Mouse (Mus musculus) neural tube, embryonic 12.5 days (tissue): ENCODE measurements around the gene Esp16. TPM values are rescaled to one million over a fixed set of nuclear protein-coding genes. Genes with fewer than 3 reads are reported as not detected.
"Not testable (repeated sequence)": the region's sequence is repeated elsewhere in the genome, so short reads cannot be mapped to it uniquely, and the experiment has no call there.

Source experiments
- ATAC-seq: fragments of 200-750 bp; cut with Nextera tagmentation; 2 replicates; pipeline ENCODE4 v1.8.0; 2017; ENCODE audit warnings: low read depth, mild to moderate bottlenecking, moderate TSS enrichment, moderate library complexity; ENCODE audit not compliant: low FRiP score
- H3K27ac ChIP-seq: fragments of 300-500 bp; sonication (generic); 2 replicates; pipeline ENCODE4 v1.5.1; 2016
- H3K27me3 ChIP-seq: fragments of 300-500 bp; sonication (generic); replicated peaks from 2 replicates; pipeline ENCODE4 v1.6.1; 2016; ENCODE audit warnings: mild to moderate bottlenecking
- H3K36me3 ChIP-seq: fragments of 300-500 bp; sonication (generic); 2 replicates; pipeline ENCODE4 v1.6.1; 2016; ENCODE audit warnings: mild to moderate bottlenecking
- H3K4me1 ChIP-seq: fragments of 300-500 bp; sonication (generic); 2 replicates; pipeline ENCODE4 v1.6.1; 2016
- H3K4me2 ChIP-seq: fragments of 300-500 bp; sonication (generic); replicated peaks from 2 replicates; pipeline ENCODE4 v1.6.1; 2016; ENCODE audit warnings: mild to moderate bottlenecking
- H3K4me3 ChIP-seq: fragments of 300-500 bp; sonication (generic); 2 replicates; pipeline ENCODE4 v1.5.1; 2016
- H3K9ac ChIP-seq: fragments of 300-500 bp; sonication (generic); 2 replicates; pipeline ENCODE4 v1.6.1; 2016; ENCODE audit warnings: mild to moderate bottlenecking
- H3K9me3 ChIP-seq: fragments of 300-500 bp; sonication (generic); 2 replicates; pipeline ENCODE4 v1.6.1; 2016; ENCODE audit warnings: mild to moderate bottlenecking
- WGBS: fragments of 180-500 bp; shearing (Covaris S2); methylation state at CpG from one replicate; pipeline ENCODE4 v1.1.7; 2016; 5-methylcytosine and 5-hydroxymethylcytosine counted together
- polyA plus RNA-seq: library from polyadenylated mRNA; unstranded; fragments of >200 nt; fragmentation: Nextera tagmentation; extraction: Ambion mirVana; gene quantifications from 2 replicates; pipeline ENCODE4 v1.2.1, GENCODE M21; 2016

The Esp16 gene
- not detected in 2 replicates for polyA plus RNA-seq

DNA sequence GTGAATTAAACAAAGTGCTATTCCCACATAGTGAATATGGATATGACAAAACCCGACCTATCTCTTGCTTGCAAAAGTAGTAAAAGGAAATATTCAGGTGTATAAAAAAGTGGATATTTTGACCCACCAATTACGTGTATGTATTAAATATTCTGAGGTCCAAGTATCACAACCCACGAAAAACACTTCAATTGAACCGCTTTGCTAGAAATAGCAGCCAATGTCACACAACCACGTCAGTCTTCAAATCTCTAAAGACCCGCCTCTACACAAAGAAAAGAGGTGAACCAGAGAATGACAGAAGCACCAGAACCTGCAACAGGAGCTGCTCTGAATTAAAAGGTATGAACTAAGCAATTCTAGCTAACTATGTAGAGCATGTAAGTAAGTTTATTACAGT lies at the start of gene Esp16:
Gene Esp16 (plus strand): TSS at position 301 of the 400 bp plus-strand sequence.
- not testable (repeated sequence) for H3K4me2 ChIP-seq, H3K9me3 ChIP-seq, H3K36me3 ChIP-seq, H3K4me3 ChIP-seq, ATAC-seq, H3K9ac ChIP-seq, H3K27ac ChIP-seq, H3K27me3 ChIP-seq, H3K4me1 ChIP-seq
- 88% methylated on average over 6 of the region's 6 CpGs for WGBS

DNA sequence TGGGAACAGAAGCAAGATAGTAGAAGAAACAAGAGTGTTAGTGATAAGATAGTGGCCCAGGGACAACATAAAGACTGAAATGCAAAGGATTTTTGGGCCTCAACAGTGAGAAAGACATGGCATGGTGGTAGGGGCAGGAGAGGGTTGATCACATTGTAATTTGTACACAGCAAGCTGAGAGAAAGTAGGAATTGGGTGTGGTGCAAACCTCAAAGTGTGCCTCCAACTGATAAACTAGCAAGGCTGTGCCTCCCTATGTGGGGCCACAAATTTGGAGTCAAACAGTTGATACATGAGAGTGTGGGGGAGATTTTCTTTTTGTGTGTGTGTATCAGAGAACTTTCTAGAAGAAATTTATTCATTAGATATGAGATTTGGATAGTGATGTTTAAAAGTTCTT lies 37.9 kb upstream of the Esp16 start:
- not testable (repeated sequence) for H3K36me3 ChIP-seq, H3K4me2 ChIP-seq, H3K4me3 ChIP-seq, H3K4me1 ChIP-seq, H3K9ac ChIP-seq, ATAC-seq, H3K27me3 ChIP-seq, H3K9me3 ChIP-seq, H3K27ac ChIP-seq

Other genes with a start within 250 kb of the Esp16 start
- not detected in 2 replicates for gene Esp18, start 129.8 kb upstream of the Esp16 start, polyA plus RNA-seq
- not detected in 2 replicates for gene Esp15, start 104.8 kb downstream of the Esp16 start, polyA plus RNA-seq